Mouse (Mus musculus) A20 (cell line): Measurements from ENCODE around the gene Evi2.

Experiments used
- DNase-seq: peaks from one replicate; pipeline ENCODE4 v3.0.0-alpha.2; 2011; ENCODE audit warnings: low read depth, low spot score

The Evi2 gene

DNA sequence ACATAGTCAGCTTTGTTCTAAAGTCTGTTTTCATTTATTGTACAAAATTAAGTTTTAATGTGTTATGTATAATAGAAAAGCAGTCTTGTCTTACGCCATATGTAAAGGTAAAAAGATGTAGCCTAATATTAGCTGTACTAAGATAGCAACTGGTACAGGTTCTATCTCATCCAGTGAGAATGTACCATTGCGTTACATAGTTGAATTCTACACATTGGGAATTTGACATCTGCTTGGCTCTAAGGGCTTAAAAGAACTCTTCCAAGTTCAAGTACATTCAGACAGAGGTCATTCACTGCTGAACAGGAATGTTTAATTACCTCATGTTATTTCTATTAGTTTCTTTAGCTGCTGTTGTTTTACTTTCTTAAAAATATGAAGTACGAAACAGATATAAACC is 3.8 kb downstream of the Evi2 start:
- no peak for DNase-seq

DNA sequence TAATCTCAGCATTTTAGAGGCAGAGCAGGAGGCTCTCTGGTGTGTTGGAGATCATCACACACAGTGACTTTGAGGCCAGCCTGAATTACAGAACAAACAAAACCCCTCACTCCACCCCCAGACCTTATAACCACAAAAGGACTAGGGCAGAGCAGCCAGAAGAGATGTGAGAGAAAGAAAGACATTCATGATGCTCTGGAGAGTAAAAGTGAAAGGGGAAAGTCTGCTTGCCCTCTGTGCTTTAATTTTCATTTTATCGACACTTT is 6.1 kb downstream of the Evi2 start:
- DNase-seq, result peak; percentile 73

DNA sequence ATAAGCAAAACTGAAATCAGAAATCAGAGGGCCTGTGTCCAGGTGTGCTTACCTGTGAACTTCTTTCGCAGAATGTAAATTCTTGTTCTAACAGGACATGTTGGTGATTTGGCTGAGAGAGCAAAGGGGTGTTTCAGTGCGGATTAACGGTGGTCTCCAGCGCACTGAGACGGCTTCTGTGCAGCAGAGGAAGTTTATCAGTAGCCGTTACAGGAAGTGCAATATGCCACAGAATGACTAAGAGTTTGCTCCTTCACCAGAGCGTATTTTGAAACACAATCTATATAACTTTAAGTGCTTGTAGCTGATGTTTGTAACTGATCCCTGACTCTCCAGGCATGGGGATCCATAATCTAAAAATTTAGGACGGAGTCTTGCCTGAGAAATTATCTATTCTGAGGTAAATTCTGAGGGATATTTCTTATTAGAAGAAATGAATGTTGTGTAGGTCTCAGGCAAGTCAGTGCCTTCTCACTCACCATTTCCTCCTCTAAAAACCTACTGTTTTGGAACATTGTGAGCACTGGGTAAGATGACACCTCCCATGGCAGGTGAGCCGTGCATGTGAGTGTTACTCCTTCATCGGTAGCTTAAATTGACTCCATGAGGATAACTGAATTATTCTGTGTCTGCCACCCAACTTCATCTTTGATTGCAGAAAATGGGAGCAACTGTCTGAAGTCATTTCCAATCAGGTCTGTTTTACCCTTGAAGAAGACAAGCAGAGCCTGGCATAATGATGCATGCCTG is 6.7 kb downstream of the Evi2 start, which contains the start of gene Evi2b:
Gene Evi2b, minus strand, starts transcription at position 203 of the 750 bp plus-strand sequence.
- DNase-seq, result peak; percentile 82

DNA sequence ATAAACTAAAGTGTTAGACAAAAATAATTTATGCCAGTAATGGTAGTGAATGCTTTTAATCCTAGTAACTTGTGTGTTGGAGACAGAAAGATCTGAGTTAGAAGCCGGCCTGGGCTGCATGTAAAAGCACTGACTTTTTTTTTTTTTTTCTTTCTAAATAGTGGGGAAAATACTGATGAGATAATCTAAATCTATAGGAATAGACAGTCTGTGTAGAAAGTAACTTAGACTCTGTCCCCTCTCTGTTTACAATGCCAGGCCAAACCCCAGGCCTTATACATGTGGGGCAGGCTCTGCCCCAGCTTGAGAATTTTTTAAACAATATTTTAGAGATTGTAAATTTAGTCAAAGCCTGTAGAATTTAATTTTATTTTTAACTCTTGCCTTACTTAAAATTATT is 7.4 kb downstream of the Evi2 start:
- DNase-seq, result peak; percentile 41

DNA sequence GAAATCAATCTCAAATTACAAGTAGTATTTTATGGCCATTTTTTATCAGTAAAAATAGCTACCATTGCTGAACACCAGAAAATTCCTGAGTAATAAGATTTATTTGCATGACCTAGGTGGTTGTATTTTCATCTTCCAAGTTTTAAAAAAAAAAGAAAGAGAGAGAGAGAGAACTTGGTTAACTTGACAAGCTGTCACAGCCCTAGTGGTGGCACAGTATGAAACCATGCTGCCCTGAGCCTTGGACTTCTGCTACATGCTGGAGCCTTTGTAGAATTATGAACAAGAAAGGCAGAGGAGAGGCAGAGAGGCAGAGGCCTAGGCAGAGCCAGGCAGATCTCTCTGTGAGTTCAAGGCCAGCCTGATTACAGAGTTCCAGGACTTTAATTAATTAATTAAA is 8.5 kb downstream of the Evi2 start:
- DNase-seq, result peak; percentile 69

DNA sequence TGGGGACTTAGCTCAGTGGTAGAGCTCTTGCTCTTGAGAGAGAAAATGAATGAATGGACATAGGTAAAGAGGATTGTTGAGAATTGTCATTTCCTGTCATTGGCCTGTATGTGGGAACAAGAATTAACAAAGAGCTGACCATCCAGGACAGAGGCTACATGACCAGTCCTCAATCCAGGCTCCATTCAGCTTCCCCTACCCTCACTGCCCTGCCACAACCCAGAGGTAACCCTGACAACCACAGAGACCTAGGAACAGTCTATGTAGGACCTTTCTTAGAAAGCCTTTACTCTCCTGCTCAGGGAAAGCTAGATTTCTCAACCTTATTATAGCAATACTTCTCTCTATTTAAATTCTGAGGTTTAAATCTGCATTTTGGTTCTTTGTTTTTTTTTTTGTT is 9.6 kb downstream of the Evi2 start:
- peak; percentile 39 for DNase-seq

DNA sequence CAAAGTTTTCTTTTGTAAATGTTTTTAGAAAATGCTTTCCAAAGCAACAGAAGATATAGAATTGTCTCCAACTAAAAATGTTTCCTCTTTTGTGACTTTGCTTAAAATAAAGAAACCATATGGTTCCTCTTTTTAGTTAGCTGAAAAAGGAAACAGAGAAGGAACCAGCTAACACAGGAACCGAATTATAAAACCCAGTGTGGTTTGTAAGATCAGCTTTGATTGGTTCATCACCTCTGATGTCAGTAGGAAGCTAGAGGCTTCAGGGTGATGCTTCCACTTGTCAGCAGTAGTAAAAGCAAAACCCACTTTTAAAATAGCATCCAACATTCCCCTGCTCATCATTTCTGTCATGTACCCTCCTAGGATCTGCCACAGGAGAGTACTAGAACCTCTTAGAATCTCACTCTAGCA is 10.5 kb downstream of the Evi2 start:
- peak; percentile 87 for DNase-seq

DNA sequence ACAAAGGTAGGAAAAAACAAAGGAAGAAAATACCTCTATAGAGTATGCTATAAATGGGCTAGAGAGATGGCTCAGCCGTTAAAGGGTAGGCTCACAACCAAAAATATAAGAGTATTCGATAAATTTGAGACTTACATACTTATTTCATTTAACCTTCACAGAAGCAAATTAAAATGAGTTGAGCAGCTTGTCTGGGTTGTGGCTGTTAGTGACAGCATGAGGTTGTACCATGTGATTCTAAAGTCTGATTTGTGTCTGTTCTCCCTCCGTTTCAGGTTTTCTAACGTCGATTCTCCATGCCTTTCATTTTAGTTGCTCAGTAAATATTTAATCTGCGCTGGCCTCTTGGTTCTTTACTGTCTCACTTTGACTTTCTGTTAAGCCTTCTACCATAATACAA is 11.1 kb downstream of the Evi2 start:
- no peak for DNase-seq

DNA sequence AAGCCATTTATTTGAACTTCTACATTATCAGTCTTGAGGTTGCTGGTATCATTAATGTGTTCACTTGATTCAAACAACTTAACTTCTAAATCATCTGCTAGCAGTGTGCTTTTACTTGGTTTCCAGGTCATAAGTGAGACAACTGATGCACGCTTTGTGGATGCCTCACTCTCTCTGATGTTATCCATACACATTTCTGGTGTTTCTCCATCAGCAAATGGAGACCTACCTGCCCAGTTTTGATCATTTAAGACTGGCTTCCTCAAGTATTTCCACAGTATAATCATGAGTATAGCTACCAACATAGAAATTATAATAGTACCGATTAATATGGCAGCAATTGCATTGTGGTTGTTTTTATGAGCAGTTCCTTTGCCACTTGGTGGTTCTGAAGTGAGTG is 14.6 kb downstream of the Evi2 start:
- no peak for DNase-seq

DNA sequence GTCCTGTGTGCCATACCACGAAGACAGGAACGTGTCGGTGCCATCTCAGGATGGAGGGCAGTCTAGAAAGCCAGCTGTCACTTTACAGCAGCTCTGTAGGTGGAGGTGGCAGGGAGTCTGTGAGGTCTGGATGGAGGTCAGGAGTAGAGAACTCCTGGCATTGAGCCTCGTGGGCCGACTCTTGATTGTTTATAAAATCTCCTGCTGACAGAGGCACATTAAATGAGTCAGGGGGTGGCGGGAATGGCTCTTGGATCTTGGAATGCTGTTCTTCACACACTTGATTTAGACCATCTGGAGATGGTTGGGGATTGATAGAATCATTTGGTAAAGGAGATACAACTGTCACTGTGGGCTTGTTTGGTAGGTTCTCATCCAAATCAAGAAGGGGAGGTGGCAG is 15.1 kb downstream of the Evi2 start:
- no peak for DNase-seq

DNA sequence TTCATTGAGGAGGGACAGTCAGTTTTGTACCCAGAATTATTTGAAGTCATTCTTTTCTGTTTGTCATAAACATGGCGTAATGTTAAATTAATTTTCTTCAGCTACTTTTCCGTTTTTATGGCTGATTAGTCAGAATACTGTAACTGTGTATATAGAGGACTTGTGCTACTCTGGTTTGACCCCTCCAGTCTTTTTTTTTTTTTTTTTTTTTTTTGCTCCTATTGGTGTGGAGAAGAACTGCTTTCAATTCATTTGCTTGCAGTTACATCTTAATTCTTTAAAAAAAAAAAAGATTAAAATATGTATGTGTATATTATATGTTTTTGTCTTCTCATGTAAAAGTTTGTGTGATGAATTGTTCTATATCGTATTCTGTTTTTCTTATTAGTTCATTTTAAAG is 18.4 kb downstream of the Evi2 start:
- DNase-seq, result no peak

DNA sequence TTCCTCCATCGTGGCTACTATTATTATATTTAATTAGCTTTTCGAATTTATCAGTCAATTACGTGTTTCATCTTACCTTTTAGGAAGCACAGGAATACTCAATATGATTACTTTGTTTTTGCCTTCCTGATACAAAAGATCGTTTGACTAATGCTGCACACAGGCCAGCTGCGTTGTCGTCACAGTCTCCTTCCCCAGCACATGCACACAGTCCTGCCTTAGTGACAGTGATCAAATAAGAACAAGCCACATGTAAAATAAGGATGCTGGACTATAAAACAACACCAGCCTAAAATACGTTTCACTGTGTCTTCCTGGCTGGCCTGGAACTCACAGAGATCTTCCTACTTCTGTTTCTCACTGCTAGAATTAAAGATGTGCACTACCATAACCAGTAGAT is 25.9 kb downstream of the Evi2 start:
- DNase-seq, result no peak

DNA sequence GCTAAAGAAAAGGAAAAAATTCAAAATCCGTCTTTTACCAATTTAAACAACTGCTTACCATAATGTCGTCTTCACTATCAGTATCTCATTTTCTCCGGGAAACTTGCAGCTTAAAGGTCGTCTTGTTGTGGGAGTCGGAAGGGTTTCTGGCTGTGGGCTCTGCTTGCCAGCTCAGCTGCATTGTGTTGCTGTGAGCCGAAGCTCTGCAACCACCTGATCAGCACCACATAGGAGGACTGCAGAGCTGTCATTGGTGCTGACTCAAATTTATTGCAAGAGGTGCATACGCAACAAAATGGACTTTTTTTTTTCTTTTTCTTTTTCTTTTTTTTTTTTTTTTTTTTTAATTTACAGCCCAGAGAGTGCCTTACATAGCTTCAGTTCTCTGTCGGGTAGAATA is 26.5 kb downstream of the Evi2 start, which contains the start of gene Omg:
Gene Omg, minus strand, starts transcription at position 240 of the 400 bp plus-strand sequence.
- DNase-seq, result no peak

DNA sequence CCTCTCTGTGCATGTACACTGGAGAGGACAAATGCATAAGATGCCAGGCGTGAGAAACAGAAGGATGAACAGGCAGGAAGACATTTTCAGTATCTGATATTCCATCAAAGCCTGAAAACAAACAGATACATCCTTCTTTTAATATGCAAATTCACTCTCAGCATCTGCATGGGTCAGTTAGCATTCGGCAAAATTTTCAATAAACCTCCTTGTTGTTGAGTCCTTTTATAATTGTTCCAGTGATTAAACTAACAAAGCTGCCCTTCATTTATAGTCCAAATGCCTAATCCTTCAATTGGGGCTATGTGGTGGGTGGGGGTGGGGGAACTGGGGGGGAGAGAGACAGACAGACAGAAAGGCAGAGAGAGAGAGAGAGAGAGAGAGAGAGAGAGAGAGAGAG is 27.5 kb downstream of the Evi2 start:
- no peak for DNase-seq

DNA sequence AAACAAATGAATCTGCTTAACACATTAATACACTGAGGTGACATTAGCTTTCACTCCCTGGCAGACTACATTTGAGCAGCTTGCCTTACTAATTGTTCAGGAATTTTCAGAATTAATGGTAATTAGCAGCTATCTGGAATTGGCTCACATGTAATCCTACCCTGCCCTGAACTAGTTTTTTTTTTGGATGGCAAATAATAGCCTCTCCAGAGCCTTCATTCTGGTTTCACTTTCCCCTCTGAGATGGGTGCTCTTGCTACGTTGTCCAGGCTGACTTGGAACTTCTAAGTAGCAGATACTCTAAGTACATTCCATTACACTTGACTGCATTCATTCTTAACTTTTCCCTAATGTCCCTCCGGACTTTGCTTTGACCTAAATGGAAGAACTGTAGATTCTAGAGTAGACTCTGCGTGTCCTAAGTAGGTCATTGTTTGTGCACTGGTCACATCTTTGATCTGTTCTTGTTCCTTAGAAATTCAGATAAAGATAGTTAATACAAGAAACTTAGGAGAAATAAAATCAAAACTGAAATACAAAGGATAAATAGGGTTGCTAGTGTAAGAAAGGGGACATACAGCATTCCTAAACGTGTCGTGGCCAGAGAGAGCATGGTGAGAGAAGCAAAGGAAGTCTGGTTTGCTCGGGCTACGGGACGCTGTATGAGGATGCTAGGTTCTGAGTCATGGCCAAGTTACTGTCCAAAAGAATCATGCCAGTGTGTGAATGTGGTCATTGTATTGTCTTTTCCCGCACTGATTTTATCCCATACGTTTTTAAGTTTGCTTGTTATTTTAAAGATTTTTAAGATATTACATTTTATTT is 35.2 kb downstream of the Evi2 start:
- DNase-seq, result no peak

DNA sequence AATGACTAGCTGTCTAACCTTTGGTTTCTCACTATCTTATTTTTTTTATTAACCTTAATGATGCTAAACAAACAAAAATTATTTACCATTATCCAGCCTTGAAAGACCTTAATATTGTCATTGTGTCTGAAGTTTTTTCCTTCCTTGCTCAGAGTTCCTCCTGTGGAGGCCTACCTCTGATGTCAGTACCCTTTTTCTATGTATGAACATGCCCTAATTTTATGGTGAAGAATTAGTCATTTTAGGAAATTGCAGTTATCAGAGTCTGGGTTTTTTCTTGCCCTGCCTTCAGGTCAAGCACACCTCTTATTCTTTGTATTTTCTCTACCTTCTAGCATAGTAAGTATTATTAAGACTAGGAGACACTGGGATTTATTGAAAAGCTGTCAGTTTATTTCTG is 45.7 kb downstream of the Evi2 start:
- DNase-seq, result no peak

DNA sequence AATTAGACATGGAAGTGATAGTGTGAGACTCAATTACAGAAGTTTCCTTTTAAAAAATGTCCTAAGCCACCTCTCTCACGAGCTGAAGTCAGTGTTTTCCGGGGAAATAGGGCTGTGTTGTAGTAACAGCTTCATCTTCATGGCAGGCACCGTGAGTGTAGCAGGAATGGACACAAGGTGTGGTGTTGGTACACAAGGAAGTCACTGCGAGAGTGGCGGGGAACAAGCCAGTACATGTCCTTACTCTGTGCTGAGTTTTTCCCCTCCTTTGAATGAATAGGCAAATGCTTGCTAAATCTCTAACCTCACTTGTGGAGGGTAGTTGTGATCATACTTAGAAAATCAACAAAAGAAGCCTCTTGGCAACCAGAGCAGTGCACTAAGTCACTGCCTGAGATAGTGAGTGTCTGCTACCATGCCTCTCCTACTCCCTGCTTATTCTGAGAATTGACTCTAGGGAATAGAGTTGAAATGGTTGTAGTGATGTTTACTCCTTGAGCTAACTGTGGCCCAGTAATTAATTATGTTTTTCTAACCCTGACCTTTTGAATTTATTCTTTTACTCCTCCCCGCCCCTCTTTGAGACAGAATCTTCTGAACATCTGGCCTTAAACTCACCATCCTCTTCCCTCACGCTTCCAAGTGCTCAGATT is 46.4 kb downstream of the Evi2 start:
- DNase-seq, result no peak

DNA sequence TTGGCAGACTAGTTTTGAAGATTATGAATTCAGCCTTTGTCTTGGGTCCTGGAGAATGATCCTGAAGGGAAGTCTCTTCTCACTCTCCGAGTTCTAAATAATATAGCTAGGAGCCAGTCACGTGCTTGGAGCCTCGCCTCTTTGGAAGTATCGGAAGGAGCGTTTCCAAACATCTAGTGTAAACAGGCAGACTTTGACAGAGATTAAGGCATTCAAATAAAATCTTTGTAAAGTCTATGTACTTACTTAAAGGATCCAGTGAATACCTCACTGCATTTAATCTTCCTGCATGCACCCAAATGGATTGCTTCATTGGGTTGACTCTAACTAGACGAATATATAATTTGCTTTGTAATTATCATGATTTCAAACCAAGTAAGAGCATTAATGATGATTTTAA is 47.0 kb downstream of the Evi2 start:
- no peak for DNase-seq

DNA sequence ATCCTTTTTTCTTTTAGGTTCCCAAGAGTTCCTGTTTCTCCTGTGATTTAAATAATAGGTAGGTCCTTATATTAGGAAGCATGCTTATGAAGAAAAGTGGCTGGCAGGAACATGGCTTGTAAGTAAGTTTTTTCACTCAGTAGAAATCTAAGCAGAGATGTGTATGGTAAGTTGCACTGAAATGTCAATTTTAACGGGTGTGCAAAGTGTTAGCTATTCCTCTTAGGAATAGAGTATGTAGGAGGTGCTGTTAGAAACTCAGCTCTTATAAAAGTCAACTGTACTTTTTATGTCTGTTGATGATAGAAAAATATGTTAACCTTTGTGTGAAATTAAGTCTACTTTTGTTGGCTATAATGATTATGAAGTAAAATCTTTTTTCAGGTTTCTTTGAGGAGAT is 62.3 kb downstream of the Evi2 start:
- DNase-seq, result no peak
